Mouse (Mus musculus): ENCODE measurements around the gene Plekho2.

GRCm38 (mm10) chr9:65556349-65556748 is 23.5 kb downstream of the Plekho2 start:
- TF ChIP-seq CTCF (IDR thresholded peaks at IDR 0.05 in 2 of 3, conservative IDR thresholded peaks at IDR 0.05 in 1 of 3; ENCODE audit: control insufficient read depth in 1 of 3, insufficient read depth in 1 of 3, low read depth in 2 of 3, low read length in 3 of 3, poor library complexity in 1 of 3, severe bottlenecking in 1 of 3) (no peak), EP300 (IDR thresholded peaks at IDR 0.05; ENCODE audit: low read depth in 1 of 2, low read length in 2 of 2) (no peak), MAFK (IDR thresholded peaks at IDR 0.05; ENCODE audit: borderline replicate concordance, low read depth, low read length) (no peak), ELF1 (IDR thresholded peaks at IDR 0.05; ENCODE audit: low read depth, low read length) (no peak), POLR2AphosphoS2 (IDR thresholded peaks at IDR 0.05; ENCODE audit: low read length) (no peak), TAL1 (IDR thresholded peaks at IDR 0.05; ENCODE audit: low read length) (no peak), HCFC1 (IDR thresholded peaks at IDR 0.05; ENCODE audit: low read depth, low read length) (no peak), CHD1 (IDR thresholded peaks at IDR 0.05; ENCODE audit: low read depth, low read length) (no peak), POLR2A (IDR thresholded peaks at IDR 0.05; ENCODE audit: control insufficient read depth in 1 of 2, insufficient read depth in 1 of 2, low read depth in 1 of 2, low read length in 2 of 2, poor library complexity in 1 of 2) (no peak)

Measured in MEL (cell line).